In genomic region chr7:19341250-19341649, GRCm38 (mm10) we compare ENCODE assay signal across 9 mouse cellular contexts. TPM values are rescaled to one million over a fixed set of nuclear protein-coding genes. Genes with fewer than 3 reads are reported as not detected.
DNase-seq lines count a peak whose midpoint lies in the region; ATAC-seq and TF ChIP-seq lines count a peak whose summit lies in the region.
"Had no signal": no experiment of that assay in that cellular context is flagged by ENCODE, and none has a peak within 500 bp of the region (broad histone marks: within the 10 kb centered on the region; RNA-seq: fewer than 3 reads in every experiment).

No protein-coding gene starts in this region.

- peaks cover 10% of the 10 kb centered on the region for H3K4me1 ChIP-seq in heart, adult 2 months (ENCODE audit: control insufficient read depth, insufficient read depth, low read length)
- H3K4me1 ChIP-seq in E14TG2a.4 (replicated peaks; ENCODE audit: low read depth, low read length): peaks cover 43% of the 10 kb centered on the region
- peaks cover 29% of the 10 kb centered on the region for H3K4me1 ChIP-seq in forebrain, embryonic 16.5 days (replicated peaks; ENCODE audit: control insufficient read depth, insufficient read depth, low read length)
- H3K4me1 ChIP-seq in limb, embryonic 13.5 days: peaks cover 43% of the 10 kb centered on the region

- no peaks in the 10 kb centered on the region for H3K27me3 ChIP-seq in heart, adult 2 months (ENCODE audit: control insufficient read depth, insufficient read depth, low read length)
- peaks cover 22% of the 10 kb centered on the region for H3K27me3 ChIP-seq in E14TG2a.4 (ENCODE audit: insufficient read depth, low read length)
- no peaks in the 10 kb centered on the region; the same call in 1 of the 2 replicates for H3K27me3 ChIP-seq in forebrain, embryonic 16.5 days (replicated peaks; ENCODE audit: control insufficient read depth, insufficient read depth, low read length)
- H3K27me3 ChIP-seq in limb, embryonic 13.5 days: peaks cover 20% of the 10 kb centered on the region

- no peak for ATAC-seq in forebrain, embryonic 16.5 days
- no peak for ATAC-seq in limb, embryonic 13.5 days (ENCODE audit: low FRiP score, low read depth)
- no peak for ATAC-seq in frontal cortex, adult (ENCODE audit: low TSS enrichment)

- H3K79me2 ChIP-seq in heart, adult 2 months (replicated peaks; ENCODE audit: control insufficient read depth, insufficient read depth, low read length): no peaks in the 10 kb centered on the region

- TF ChIP-seq EP300 in heart, adult 2 months (IDR thresholded peaks at IDR 0.05; ENCODE audit: insufficient read depth, low read depth, low read length): no peak

- H3K27ac ChIP-seq in heart, adult 2 months: peak overlapping the region; percentile 83
- H3K27ac ChIP-seq in forebrain, embryonic 16.5 days (ENCODE audit: low read length): no peak overlapping the region
- no peak overlapping the region for H3K27ac ChIP-seq in limb, embryonic 13.5 days

- DNase-seq in heart, adult 2 months: no peak
- no peak for DNase-seq in heart, adult 8-10 months (ENCODE audit: low spot score)
- no peak for DNase-seq in B cell, adult 2 months
- DNase-seq in frontal cortex, postnatal 14 days (ENCODE audit: low spot score in 2 of 2): no peak
- DNase-seq: lung, postnatal 36 days had no signal

- H3K9me3 ChIP-seq in E14TG2a.4 (ENCODE audit: low read length): no peaks in the 10 kb centered on the region
- no peaks in the 10 kb centered on the region for H3K9me3 ChIP-seq in forebrain, embryonic 16.5 days (ENCODE audit: control insufficient read depth, low read length)
- no peaks in the 10 kb centered on the region for H3K9me3 ChIP-seq in limb, embryonic 13.5 days

- peak overlapping the region; percentile 27; the same call in 1 of the 2 replicates for H3K9ac ChIP-seq in heart, adult 2 months (ENCODE audit: low read depth, low read length)
- H3K9ac ChIP-seq in forebrain, embryonic 16.5 days (replicated peaks; ENCODE audit: low read depth, low read length): no peak overlapping the region
- H3K9ac ChIP-seq in limb, embryonic 13.5 days: 0 out of 2 replicates have a peak overlapping the region, but pooled peaks have one; percentile 67

- intact Hi-C loops in heart, adult 2 months (cut with DNase I): loop anchor here (5.0 kb wide), 1 partner anchor 114 kb away; the partner anchor contains the start of gene Opa3

- H3K36me3 ChIP-seq in heart, adult 2 months (ENCODE audit: control insufficient read depth, insufficient read depth, low read length): no peaks in the 10 kb centered on the region
- H3K36me3 ChIP-seq in E14TG2a.4 (ENCODE audit: insufficient read depth, low read length): no peaks in the 10 kb centered on the region
- no peaks in the 10 kb centered on the region for H3K36me3 ChIP-seq in forebrain, embryonic 16.5 days (ENCODE audit: control insufficient read depth, insufficient read depth)
- no peaks in the 10 kb centered on the region for H3K36me3 ChIP-seq in limb, embryonic 13.5 days

- peak overlapping the region; percentile 57 for H3K4me3 ChIP-seq in heart, adult 2 months
- H3K4me3 ChIP-seq in E14TG2a.4 (replicated peaks; ENCODE audit: low read length): peak overlapping the region; percentile 76
- H3K4me3 ChIP-seq in forebrain, embryonic 16.5 days (replicated peaks; ENCODE audit: low read length): no peak overlapping the region
- peak overlapping the region; percentile 53; the same call in 1 of the 2 replicates for H3K4me3 ChIP-seq in limb, embryonic 13.5 days

- 25% methylated on average over 10 of the region's 10 CpGs for WGBS in heart, adult 2 months
- 29% methylated on average over 10 of the region's 10 CpGs for WGBS in forebrain, embryonic 16.5 days
- 17% methylated on average over 10 of the region's 10 CpGs for WGBS in limb, embryonic 13.5 days

- TF ChIP-seq POLR2A in heart, adult 2 months (IDR thresholded peaks at IDR 0.05; ENCODE audit: insufficient read depth, low read depth, low read length): no peak

- peak overlapping the region; percentile 98; the same call in 1 of the 2 replicates for H3K4me2 ChIP-seq in forebrain, embryonic 16.5 days (ENCODE audit: low read length)
- H3K4me2 ChIP-seq in limb, embryonic 13.5 days (replicated peaks): peak overlapping the region; percentile 93

- TF ChIP-seq CTCF in heart, adult 2 months (IDR thresholded peaks at IDR 0.05): no peak
- no peak for TF ChIP-seq CTCF in E14TG2a.4 (conservative IDR thresholded peaks at IDR 0.05; ENCODE audit: low read length)

RNA-seq across cellular contexts. Expression of gene Ercc1, which starts 3.3 kb away (rescaled TPM):
- total RNA-seq in heart, adult 2 months (2021): 10 to 100 TPM; 46.8 to 48.6 TPM
- polyA plus RNA-seq in heart, adult 2 months (2012; rRNA removed): 47.1 and 49.1 TPM in 2 replicates
- total RNA-seq in heart, adult 8-10 months (2022): 10 to 100 TPM; 39.8 to 46.9 (median 44.4) TPM
- polyA plus RNA-seq in forebrain, embryonic 16.5 days (2015; fragmentation: Nextera tagmentation; extraction: Ambion mirVana): 79.3 and 85.9 TPM in 2 replicates
- polyA plus RNA-seq in limb, embryonic 13.5 days (2015; fragmentation: Nextera tagmentation; extraction: Ambion mirVana): 89.1 and 96.4 TPM in 2 replicates

RNA-seq across cellular contexts. Expression of gene Cd3eap, which starts 18.0 kb away (rescaled TPM):
- total RNA-seq in heart, adult 2 months (2021): 1 to 10 TPM; 9.3 to 9.7 TPM
- 4.4 and 4.7 TPM in 2 replicates for polyA plus RNA-seq in heart, adult 2 months (2012; rRNA removed)
- total RNA-seq in heart, adult 8-10 months (2022): 10 to 100 TPM in 1 of 4 experiments, 1 to 10 TPM in 3; 8.8 to 12.7 (median 9.4) TPM
- 23.1 and 26.4 TPM in 2 replicates for polyA plus RNA-seq in forebrain, embryonic 16.5 days (2015; fragmentation: Nextera tagmentation; extraction: Ambion mirVana)
- 29.9 and 31.8 TPM in 2 replicates for polyA plus RNA-seq in limb, embryonic 13.5 days (2015; fragmentation: Nextera tagmentation; extraction: Ambion mirVana)

RNA-seq across cellular contexts. Expression of gene Ppp1r13l, which starts 18.3 kb away (rescaled TPM):
- 10 to 100 TPM; 43.9 to 45.1 TPM for total RNA-seq in heart, adult 2 months (2021)
- 23.5 and 30.1 TPM in 2 replicates for polyA plus RNA-seq in heart, adult 2 months (2012; rRNA removed)
- 10 to 100 TPM; 31.6 to 66.7 (median 47.6) TPM for total RNA-seq in heart, adult 8-10 months (2022)
- polyA plus RNA-seq in forebrain, embryonic 16.5 days (2015; fragmentation: Nextera tagmentation; extraction: Ambion mirVana): 3.0 and 3.6 TPM in 2 replicates
- 9.0 and 9.6 TPM in 2 replicates for polyA plus RNA-seq in limb, embryonic 13.5 days (2015; fragmentation: Nextera tagmentation; extraction: Ambion mirVana)

RNA-seq across cellular contexts. Expression of gene Fosb, which starts 31.4 kb away (rescaled TPM):
- 1 to 10 TPM in 1 of 2 experiments, under 1 TPM in 1; 0.89 to 1.1 TPM for total RNA-seq in heart, adult 2 months (2021)
- polyA plus RNA-seq in heart, adult 2 months (2012; rRNA removed): 0.94 and 1.1 TPM in 2 replicates
- 1 to 10 TPM; 1.2 to 9.8 (median 5.1) TPM for total RNA-seq in heart, adult 8-10 months (2022)
- polyA plus RNA-seq in forebrain, embryonic 16.5 days (2015; fragmentation: Nextera tagmentation; extraction: Ambion mirVana): 0.05 and 0.10 TPM in 2 replicates
- 0.23 and 0.27 TPM in 2 replicates for polyA plus RNA-seq in limb, embryonic 13.5 days (2015; fragmentation: Nextera tagmentation; extraction: Ambion mirVana)

RNA-seq across cellular contexts. Expression of gene Ercc2, which starts 40.6 kb away (rescaled TPM):
- 10 to 100 TPM; 10.9 to 11.6 TPM for total RNA-seq in heart, adult 2 months (2021)
- polyA plus RNA-seq in heart, adult 2 months (2012; rRNA removed): 22.6 and 24.8 TPM in 2 replicates
- total RNA-seq in heart, adult 8-10 months (2022): 10 to 100 TPM; 11.2 to 14.5 (median 13.2) TPM
- polyA plus RNA-seq in forebrain, embryonic 16.5 days (2015; fragmentation: Nextera tagmentation; extraction: Ambion mirVana): 25.3 and 28.5 TPM in 2 replicates
- polyA plus RNA-seq in limb, embryonic 13.5 days (2015; fragmentation: Nextera tagmentation; extraction: Ambion mirVana): 18.2 and 18.3 TPM in 2 replicates
